Mouse (Mus musculus): ENCODE measurements around the gene As3mt. TPM values are rescaled to one million over a fixed set of nuclear protein-coding genes. Genes with fewer than 3 reads are reported as not detected.

Gene As3mt
- 27.5 and 27.6 TPM in 2 replicates for polyA plus RNA-seq (2015; fragmentation: Nextera tagmentation; extraction: Ambion mirVana)

DNA sequence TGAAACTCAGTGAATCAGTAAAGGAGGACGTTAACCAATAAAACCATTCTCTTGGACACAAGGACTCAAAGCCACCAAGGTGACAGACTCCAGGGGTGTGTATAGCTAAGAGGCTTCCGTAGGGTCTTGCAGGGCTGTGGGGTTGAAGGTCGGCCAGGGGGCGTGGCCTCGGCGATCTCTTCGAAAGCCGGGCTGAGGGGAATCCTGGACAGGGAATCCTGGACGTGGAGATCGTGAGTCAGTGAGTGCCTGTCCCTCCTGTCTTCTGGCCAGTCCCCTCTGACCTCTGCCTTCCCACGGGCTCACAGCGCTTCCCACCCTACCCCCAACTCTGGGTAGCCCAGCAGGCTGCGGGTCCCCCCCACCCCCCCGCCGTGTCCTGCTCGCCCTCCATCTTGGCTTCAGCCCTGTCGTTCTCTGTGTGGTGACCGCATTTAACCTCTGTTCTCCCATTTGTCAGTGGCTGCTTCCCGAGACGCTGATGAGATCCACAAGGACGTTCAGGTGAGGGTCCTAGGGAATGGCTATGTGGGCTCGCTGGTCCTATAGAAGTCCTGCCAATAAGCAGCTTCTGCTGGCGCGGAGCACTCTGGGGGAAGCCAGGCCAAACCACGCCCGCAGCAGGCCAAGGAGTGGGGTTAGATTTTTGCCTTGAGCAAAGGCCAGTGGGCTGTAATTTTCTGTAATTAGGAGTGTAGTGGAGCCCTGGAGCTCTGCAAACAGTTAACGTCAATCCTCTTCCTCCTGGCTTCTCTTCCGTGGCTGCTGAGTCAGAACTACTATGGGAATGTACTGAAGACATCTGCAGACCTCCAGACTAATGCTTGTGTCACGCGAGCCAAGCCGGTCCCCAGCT lies at the start of gene As3mt:
As3mt (plus strand) TSS at position 163 of the 856 bp plus-strand sequence.
- Histone ChIP-seq H3K4me1 (ENCODE audit: insufficient read depth, low read depth, low read length) (peaks cover 4% of the 10 kb centered on the region; the same call in 1 of the 2 replicates), H3K27me3 (replicated peaks; ENCODE audit: insufficient read depth, low read length) (no peaks in the 10 kb centered on the region), H3K27ac (ENCODE audit: low read length) (peak within 1 kb of the TSS; percentile 51; the same call in 1 of the 2 replicates), H3K4me2 (replicated peaks; ENCODE audit: low read depth, low read length) (peak within 1 kb of the TSS; percentile 81), H3K4me3 (ENCODE audit: low read depth, low read length) (peak within 1 kb of the TSS; percentile 53), H3K9ac (replicated peaks; ENCODE audit: low read depth) (peak within 1 kb of the TSS; percentile 48), H3K36me3 (ENCODE audit: insufficient read depth, low read length) (0 out of 2 replicates have a peak, but pooled peaks cover 4% of the 10 kb centered on the region), H3K9me3 (ENCODE audit: low read length) (no peaks in the 10 kb centered on the region)
- DNase-seq (ENCODE audit: low spot score) (peak; percentile 70), ATAC-seq (peak; percentile 91)
- TF ChIP-seq EP300 (IDR thresholded peaks at IDR 0.05): no peak
- no peak for TF ChIP-seq CTCF (IDR thresholded peaks at IDR 0.05)
- WGBS: 4% methylated on average over 29 of the region's 31 CpGs

DNA sequence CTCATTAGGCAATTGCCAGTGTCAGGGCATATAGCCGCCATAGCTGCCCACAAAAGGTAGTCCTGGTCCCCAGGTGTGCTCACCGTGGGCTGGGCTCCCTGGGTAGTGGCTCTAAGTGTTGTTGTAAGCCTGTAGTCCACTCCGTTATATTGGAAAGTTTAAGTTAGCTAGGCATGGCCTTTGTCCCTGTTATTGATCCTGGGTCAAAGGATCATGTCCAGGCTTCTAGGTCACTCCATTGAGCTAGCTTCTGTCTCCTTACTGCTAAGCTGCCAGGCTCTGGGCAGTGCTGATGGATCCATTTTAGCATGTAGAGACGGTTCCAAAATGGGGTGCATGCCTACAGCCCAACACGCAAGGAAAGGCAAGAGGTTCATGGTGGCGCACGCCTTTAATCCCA lies 48.9 kb upstream of the As3mt start:
- Histone ChIP-seq H3K27me3 (replicated peaks; ENCODE audit: insufficient read depth, low read length) (no peaks in the 10 kb centered on the region), H3K27ac (ENCODE audit: low read length) (no peak overlapping the region), H3K9ac (replicated peaks; ENCODE audit: low read depth) (no peak overlapping the region), H3K9me3 (ENCODE audit: low read length) (no peaks in the 10 kb centered on the region), H3K4me2 (replicated peaks; ENCODE audit: low read depth, low read length) (no peak overlapping the region), H3K4me3 (ENCODE audit: low read depth, low read length) (no peak overlapping the region), H3K36me3 (ENCODE audit: insufficient read depth, low read length) (peaks cover 33% of the 10 kb centered on the region; the same call in 1 of the 2 replicates), H3K4me1 (ENCODE audit: insufficient read depth, low read depth, low read length) (no peaks in the 10 kb centered on the region)
- 94% methylated on average over 7 of the region's 7 CpGs for WGBS
- DNase-seq (ENCODE audit: low spot score): no peak
- no peak for TF ChIP-seq EP300 (IDR thresholded peaks at IDR 0.05)
- no peak for TF ChIP-seq CTCF (IDR thresholded peaks at IDR 0.05)
- ATAC-seq: no peak

DNA sequence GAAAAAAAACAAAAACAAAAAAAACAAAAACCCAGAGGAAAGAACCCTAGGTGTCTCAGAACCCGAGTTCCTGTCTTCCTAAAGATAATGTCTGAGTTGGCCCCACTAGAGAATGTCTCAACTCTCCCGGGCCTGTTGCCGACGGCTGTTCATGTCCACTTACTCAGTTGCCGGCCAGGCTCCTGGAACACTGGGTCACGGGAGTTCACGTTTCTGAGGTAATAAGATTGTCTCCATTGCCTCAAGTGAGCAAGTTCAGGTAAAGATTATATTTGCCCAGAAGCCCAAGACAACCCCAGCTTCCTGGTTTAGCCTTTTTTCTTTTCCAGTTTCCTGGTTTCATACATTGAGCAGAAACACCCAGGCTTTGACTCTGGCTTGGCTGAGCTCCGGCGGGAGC lies 48.4 kb upstream of the As3mt start:
- 60% methylated on average over 9 of the region's 9 CpGs for WGBS
- H3K4me2 ChIP-seq (replicated peaks; ENCODE audit: low read depth, low read length): no peak overlapping the region
- ATAC-seq: peak; percentile 27
- peaks cover 28% of the 10 kb centered on the region; the same call in 1 of the 2 replicates for H3K36me3 ChIP-seq (ENCODE audit: insufficient read depth, low read length)
- H3K9ac ChIP-seq (replicated peaks; ENCODE audit: low read depth): no peak overlapping the region
- H3K4me1 ChIP-seq (ENCODE audit: insufficient read depth, low read depth, low read length): no peaks in the 10 kb centered on the region
- H3K27ac ChIP-seq (ENCODE audit: low read length): peak overlapping the region; percentile 32; the same call in 1 of the 2 replicates
- TF ChIP-seq CTCF (IDR thresholded peaks at IDR 0.05): no peak
- no peak for TF ChIP-seq EP300 (IDR thresholded peaks at IDR 0.05)
- no peak overlapping the region for H3K4me3 ChIP-seq (ENCODE audit: low read depth, low read length)
- H3K9me3 ChIP-seq (ENCODE audit: low read length): no peaks in the 10 kb centered on the region
- DNase-seq (ENCODE audit: low spot score): peak; percentile 53
- H3K27me3 ChIP-seq (replicated peaks; ENCODE audit: insufficient read depth, low read length): no peaks in the 10 kb centered on the region

DNA sequence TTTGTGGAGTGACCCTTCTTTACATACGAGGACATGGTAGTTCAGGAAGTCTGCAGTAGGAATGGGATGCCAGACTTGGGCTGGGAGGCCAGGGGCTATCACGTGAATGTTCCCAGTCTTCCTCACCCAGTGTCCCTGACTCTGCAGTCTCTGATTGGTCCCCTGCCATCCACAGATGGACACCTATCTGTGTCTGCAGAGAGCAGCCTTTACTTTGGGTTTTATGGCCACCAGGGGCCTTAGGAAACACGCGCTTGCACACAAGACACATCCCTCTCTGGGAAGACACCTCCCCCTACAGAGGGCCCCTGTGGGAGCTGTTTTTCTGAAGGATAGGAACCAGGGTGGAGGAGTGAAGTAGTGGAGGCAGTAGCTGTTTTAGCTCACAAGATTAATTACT lies 45.7 kb upstream of the As3mt start:
- TF ChIP-seq EP300 (IDR thresholded peaks at IDR 0.05) (no peak), CTCF (IDR thresholded peaks at IDR 0.05) (peak; percentile 12; the same call in 1 of the 2 replicates)
- H3K4me2 ChIP-seq (replicated peaks; ENCODE audit: low read depth, low read length): no peak overlapping the region
- H3K27me3 ChIP-seq (replicated peaks; ENCODE audit: insufficient read depth, low read length): no peaks in the 10 kb centered on the region

DNA sequence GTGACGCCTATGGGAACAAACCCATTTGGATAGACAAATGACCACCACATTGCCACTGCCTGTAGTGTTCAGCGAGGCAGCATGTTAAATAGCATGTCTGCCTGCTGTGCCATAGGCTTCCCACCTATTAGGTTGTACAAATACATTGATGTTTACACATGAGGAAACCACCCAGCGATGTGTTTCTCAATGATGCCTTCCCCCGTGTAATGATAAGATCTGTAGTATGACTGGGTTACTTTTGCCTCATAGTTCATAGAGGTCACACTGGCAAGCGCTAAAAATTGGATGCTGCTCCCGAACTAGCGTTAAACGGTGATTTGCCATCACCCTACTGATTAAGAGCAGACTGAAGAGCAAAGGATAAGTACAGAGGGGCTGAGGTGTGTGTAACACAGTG lies 45.0 kb upstream of the As3mt start:
- H3K27me3 ChIP-seq (replicated peaks; ENCODE audit: insufficient read depth, low read length): no peaks in the 10 kb centered on the region
- no peak overlapping the region for H3K27ac ChIP-seq (ENCODE audit: low read length)
- no peak overlapping the region for H3K4me3 ChIP-seq (ENCODE audit: low read depth, low read length)
- H3K9ac ChIP-seq (replicated peaks; ENCODE audit: low read depth): no peak overlapping the region
- H3K36me3 ChIP-seq (ENCODE audit: insufficient read depth, low read length): 0 out of 2 replicates have a peak, but pooled peaks cover under 1% of the 10 kb centered on the region
- H3K4me2 ChIP-seq (replicated peaks; ENCODE audit: low read depth, low read length): no peak overlapping the region
- TF ChIP-seq EP300 (IDR thresholded peaks at IDR 0.05) (no peak), CTCF (IDR thresholded peaks at IDR 0.05) (no peak)
- 58% methylated on average over 8 of the region's 8 CpGs for WGBS
- H3K4me1 ChIP-seq (ENCODE audit: insufficient read depth, low read depth, low read length): no peaks in the 10 kb centered on the region
- H3K9me3 ChIP-seq (ENCODE audit: low read length): no peaks in the 10 kb centered on the region
- no peak for DNase-seq (ENCODE audit: low spot score)
- ATAC-seq: no peak

More for the DNA sequence above, 45.7 kb upstream of the As3mt start:
- Histone ChIP-seq H3K27ac (ENCODE audit: low read length) (no peak overlapping the region), H3K4me3 (ENCODE audit: low read depth, low read length) (no peak overlapping the region), H3K4me1 (ENCODE audit: insufficient read depth, low read depth, low read length) (no peaks in the 10 kb centered on the region), H3K9me3 (ENCODE audit: low read length) (no peaks in the 10 kb centered on the region), H3K36me3 (ENCODE audit: insufficient read depth, low read length) (peaks cover 8% of the 10 kb centered on the region; the same call in 1 of the 2 replicates), H3K9ac (replicated peaks; ENCODE audit: low read depth) (no peak overlapping the region)
- ATAC-seq (no peak), DNase-seq (ENCODE audit: low spot score) (no peak)
- WGBS: 58% methylated on average over 4 of the region's 4 CpGs

DNA sequence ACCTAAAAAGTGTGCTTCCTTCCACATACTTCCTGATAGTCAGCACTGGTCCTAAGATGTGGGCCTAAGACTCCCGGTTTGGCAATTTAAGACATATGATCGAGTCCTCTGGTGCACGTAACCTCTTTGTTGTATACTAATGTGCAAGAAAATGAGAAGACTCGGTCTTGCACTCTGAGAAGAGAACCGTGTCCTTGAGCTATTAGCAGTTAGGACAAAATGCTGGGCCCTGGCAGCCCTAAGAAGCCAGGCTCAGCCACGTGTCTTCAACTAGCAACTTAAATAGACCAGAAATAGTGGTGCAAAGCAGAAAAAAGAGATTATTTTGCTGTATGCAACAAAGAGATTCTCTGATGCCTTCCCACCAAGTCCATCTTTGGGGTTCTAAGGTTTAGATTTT lies 44.5 kb upstream of the As3mt start:
- H3K9me3 ChIP-seq (ENCODE audit: low read length): no peaks in the 10 kb centered on the region
- no peaks in the 10 kb centered on the region for H3K27me3 ChIP-seq (replicated peaks; ENCODE audit: insufficient read depth, low read length)
- no peak overlapping the region for H3K27ac ChIP-seq (ENCODE audit: low read length)
- H3K4me1 ChIP-seq (ENCODE audit: insufficient read depth, low read depth, low read length): no peaks in the 10 kb centered on the region
- DNase-seq (ENCODE audit: low spot score) (no peak), ATAC-seq (no peak)
- TF ChIP-seq EP300 (IDR thresholded peaks at IDR 0.05): no peak
- TF ChIP-seq CTCF (IDR thresholded peaks at IDR 0.05): no peak
- 71% methylated on average over 6 of the region's 6 CpGs for WGBS
- no peak overlapping the region for H3K4me2 ChIP-seq (replicated peaks; ENCODE audit: low read depth, low read length)
- no peak overlapping the region for H3K9ac ChIP-seq (replicated peaks; ENCODE audit: low read depth)
- no peaks in the 10 kb centered on the region for H3K36me3 ChIP-seq (ENCODE audit: insufficient read depth, low read length)
- H3K4me3 ChIP-seq (ENCODE audit: low read depth, low read length): no peak overlapping the region
